Mouse (Mus musculus) adrenal gland, adult 18-20 months (tissue): ENCODE measurements around the gene Pik3c2b. TPM values are rescaled to one million over a fixed set of nuclear protein-coding genes. Genes with fewer than 3 reads are reported as not detected.
A peak's percentile ranks its signal among the peaks of the same experiment; 100 is the strongest.

Experiments
- DNase-seq, 2 experiments: peaks; one replicate each; pipeline ENCODE4 v3.0.0; 2021 to 2022; ENCODE audit warnings: low spot score in 2 of 2
- total RNA-seq, 2 experiments: library from RNA; stranded (reverse); gene quantifications; 1 replicate in 1 of 2; 2 replicates in 1 of 2; pipeline ENCODE4 v1.2.3; 2021

Pik3c2b gene
- total RNA-seq, 2 experiments from 2014 or later = 4.6 to 5.6 TPM

- DNase-seq = no peak
Observed at GRCm38 (mm10) chr1:133070157-133070556, 24.7 kb downstream of the Pik3c2b start.

DNA sequence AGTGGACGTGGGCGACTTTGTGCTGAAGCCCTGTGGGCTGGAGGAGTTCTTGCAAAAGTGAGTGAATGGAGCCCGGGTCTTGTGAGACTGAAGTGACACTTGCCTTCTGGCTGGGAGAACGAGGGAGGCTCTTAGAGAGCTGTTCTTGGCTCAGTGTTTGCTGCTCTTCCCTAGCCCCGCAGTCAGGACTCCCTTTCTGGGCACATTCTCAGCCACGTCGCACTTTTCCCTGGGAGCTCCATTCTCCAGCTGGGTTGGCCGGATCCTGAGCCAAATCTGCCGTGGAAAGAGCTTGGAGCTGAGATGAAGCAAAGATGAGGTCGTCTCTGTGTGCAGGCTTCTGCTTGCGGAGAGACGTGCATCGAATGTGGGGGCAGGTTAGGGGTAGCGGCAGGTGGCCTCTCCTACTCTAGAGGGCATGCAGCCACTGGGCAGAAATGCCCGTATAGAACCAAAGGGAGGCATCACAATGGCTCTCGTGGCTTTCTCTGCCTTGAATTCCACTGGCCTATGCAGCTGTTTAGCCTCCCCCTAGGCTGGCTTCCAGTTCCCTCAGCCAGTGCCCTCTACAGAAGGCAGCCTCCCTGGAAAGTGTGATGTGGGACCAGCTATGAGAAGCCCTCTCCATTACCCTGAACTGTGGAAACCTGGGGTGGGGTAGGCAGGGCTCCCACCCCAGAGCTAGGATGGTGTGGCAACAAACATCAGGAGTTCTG lies 26.4 kb downstream of the Pik3c2b start:
- DNase-seq = no peak

GRCm38 (mm10) chr1:133073327-133073856 lies 27.9 kb downstream of the Pik3c2b start:
- DNase-seq = no peak

GRCm38 (mm10) chr1:133074541-133074940 lies 29.1 kb downstream of the Pik3c2b start:
- DNase-seq = no peak

- no peak for DNase-seq
Observed at GRCm38 (mm10) chr1:133075651-133076400, 30.4 kb downstream of the Pik3c2b start.

GRCm38 (mm10) chr1:133076681-133077514 lies 31.4 kb downstream of the Pik3c2b start:
- DNase-seq = no peak

DNA sequence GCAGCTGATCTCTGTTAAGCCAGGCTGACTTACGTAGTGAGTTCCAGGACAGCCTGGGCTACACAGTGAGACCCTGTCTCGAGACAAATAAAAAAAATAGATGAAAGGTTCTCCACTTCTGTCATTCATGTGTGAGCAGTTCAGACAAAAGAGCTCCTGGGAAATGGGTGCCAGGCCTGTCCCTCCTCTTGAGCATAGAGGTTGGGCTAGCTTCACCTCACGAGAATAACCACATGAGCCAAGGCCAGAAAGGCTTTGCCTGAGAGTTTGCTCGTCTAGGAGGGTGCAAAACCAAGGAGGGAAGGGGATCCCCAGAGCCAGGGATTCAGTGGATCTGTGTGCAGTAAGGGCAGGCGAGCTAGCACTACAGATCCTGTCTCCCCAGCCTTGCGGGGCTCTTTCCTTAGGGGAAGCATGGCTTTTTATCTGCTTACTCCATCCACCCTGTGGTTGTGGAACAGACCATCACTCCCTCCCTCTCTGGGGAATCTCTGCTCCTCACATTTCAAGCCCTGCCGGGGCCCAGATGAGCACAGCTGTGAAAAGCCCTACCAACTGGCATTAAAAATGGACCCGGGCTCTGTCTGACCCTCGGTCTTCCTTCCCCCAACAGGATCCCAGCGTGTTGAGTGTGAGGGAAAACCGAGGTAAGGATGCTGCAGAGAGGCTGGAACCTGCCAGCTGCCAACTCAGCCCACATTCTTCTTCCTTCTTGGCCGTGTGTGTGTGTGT lies 32.3 kb downstream of the Pik3c2b start:
- no peak for DNase-seq

DNA sequence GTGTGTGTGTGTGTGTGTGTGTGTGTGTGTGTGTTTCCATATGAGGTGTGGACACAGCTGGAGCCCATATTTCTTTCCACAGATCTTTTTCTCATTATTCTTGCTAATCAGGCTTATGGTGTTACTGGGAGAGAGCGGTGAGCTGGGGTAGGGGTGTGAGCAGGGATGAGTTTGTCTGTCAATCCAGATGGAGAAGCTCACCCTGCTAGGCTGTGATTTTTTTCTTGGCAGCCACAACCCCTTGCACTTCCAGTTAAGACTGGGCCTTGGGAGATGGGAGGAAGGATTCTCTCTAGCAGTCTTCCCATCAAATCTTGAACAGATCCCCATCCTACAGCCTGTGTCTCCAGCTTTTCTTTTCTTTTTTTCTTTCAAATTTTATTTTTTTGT lies 32.9 kb downstream of the Pik3c2b start:
- DNase-seq = no peak

DNA sequence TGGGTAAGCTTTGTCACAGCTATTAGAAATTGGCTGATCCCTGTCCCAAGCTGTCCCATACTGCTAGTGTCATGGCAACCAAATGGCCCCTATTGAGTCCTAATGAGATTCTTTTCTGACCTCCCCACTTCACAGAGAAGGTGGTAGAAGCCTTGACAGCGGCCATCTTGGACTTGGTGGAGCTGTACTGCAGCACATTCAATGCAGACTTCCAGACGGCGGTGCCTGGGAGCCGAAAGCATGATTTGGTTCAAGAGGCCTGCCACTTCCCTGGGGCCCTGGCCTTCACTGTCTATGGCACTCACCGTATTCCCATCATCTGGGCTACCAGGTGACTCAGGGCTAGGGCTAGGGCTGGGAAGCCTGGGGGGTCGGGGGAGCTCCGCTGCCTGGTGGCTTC lies 34.0 kb downstream of the Pik3c2b start:
- no peak for DNase-seq

DNA sequence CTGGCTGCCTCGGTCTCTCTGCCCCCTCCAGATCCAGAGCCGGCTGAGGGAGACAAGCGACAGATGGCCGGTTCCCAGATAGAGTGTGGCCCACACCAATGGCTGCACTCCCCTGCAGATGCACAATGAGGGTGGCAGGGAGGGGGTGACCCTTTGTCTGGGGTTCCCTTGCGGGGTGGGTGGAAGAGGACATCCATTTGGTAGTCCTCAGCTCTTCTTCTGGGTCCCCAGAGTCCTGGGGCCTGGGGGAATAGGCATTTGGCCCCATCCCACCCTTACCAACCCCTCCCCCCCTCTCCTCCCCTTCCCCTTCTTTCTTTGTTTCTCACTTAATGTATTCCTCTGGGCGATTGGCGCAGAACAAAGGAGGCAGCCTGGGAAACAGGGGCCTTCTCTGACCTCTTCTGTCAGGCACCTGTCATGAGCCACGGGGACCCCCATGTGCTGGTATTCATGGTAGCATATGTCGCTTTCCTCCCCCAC lies 34.7 kb downstream of the Pik3c2b start:
- DNase-seq = no peak

GRCm38 (mm10) chr1:133080717-133081116 lies 35.2 kb downstream of the Pik3c2b start:
- DNase-seq = no peak

GRCm38 (mm10) chr1:133083003-133083546 lies 37.6 kb downstream of the Pik3c2b start:
- DNase-seq = no peak

DNA sequence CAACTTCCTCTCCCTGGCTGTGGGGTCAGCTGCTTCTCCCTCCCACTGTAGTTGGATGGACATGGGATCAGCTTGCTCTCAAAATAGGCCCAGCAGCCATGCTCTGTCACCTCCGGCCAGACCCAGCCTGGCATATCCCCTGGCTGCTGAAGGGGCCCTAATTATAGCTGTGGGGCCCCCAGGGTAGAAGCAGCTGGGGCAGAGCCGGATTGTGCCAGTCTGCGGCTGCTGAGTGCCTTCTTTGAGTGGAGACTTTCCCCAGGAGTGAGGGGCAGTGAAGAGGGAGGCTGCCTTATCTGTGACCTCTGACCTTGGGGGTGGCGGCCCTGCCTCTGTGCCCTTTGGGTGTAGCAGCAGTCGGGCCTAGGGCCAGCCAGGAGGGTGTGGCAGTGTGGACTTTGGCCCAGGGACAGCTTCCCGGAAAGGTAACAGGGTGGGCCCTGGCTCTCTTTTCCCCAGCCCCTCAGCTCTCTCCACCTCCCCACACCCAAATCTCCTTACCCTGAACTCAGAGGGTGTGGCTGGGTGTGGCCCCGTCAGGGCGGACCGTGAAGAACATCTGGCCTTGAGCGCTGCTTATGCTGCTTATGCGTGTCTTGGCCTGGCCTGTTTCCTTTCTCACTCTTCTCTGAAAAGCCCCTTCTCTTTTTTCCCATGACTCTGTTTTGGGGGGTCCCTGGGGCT lies 38.6 kb downstream of the Pik3c2b start:
- no peak for DNase-seq

DNA sequence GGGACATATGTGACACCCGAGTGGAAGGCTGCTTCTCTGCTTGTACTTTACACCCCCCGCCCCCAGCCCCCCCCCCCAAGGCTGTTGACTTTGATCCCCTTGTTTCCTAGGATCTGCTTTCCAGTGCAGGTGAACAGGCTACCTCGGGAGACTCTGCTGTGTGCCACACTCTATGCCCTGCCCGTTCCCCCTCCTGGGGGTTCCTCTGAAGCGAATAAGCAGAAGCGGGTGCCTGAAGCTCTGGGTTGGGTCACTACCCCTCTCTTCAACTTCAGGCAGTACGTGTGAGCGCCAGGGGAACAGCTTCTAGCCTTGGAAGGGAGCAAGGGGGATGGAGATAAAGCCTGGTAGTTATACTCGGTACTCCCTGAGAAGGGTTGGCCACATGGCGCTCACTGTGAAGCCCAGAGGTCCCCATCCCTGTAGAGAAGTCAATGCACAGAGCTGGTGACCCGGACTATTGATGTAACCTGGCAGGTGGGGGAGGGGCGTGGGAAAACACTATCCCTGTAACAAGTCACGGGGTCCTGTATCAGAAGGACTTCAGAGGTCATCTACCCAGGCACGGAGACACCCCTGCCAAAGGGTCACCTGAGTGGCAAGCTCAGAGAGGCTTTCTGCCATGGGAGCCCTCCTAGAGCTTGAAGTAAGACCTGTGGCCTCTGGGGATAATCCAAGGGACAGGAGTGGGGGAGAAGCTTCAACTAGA lies 39.4 kb downstream of the Pik3c2b start:
- no peak for DNase-seq

- no peak for DNase-seq
Observed at GRCm38 (mm10) chr1:133085417-133085742, 39.9 kb downstream of the Pik3c2b start.

DNA sequence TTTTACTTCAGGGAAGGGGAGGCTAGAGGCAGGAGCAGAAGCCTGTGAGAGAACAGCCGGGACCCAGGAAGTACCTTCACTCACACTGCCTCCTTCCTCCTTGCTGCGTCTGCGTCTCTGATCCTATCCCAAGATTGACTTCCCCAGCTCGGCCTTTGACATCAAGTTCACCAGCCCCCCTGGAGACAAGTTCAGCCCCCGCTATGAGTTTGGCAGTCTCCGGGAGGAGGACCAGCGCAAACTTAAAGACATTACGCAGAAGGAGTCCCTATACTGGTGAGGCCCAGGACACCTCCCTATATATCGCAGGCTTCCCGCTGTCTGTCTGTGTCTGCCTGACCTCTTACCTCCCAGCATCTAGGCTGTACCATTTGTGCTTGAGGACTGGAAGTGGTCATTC lies 41.3 kb downstream of the Pik3c2b start:
- no peak for DNase-seq

DNA sequence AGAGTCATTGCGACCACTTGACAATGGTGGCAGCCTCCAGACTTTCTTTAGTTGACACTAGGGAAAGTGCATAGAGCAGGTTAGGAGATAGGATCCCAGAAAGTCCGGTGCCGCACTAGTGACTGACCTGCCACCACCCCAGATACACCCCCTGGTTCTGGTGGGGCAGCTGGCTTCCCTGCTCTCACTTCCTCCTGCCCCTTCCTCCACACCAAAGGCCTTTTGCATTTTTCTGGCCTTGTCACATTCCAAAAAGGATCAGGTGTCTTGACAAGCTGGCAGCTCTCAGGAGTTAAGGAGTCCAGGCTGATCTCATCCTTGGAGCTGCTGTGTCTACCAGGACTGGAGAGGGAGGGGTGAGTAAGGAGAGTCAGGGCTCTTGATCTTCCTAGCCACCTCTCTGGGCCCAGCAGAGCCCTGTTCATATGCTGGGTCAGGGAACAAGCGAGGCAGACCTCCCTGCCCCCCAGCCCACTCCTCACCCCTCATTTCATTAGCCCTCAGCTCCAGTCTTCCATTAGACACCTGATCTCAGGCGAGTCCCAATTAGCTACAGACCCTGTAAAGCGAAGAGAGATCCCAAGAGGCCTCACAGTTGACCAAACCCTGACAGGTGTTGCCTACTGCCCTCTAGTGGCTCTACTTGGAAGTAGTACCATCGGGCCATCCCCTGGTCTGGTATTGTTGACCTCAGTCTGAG lies 41.9 kb downstream of the Pik3c2b start:
- peak; percentile 47 to 52 for DNase-seq

DNA sequence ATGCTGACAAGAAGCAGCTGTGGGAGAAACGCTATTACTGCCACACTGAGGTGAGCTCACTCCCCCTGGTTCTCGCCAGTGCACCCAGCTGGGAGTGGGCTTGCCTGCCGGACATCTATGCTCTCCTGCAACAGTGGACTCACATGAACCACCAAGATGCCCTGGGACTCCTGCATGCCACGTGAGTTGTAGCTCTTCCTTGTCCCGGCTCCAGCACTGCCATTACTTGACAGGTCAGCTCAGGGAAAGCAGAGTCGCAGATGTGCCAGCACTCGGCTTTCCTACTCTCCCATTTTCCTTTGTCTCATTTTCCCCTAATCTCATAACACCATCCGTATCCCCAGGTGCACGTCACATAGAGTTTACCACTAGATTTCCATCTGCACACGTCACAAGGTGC lies 42.7 kb downstream of the Pik3c2b start:
- DNase-seq = no peak

DNA sequence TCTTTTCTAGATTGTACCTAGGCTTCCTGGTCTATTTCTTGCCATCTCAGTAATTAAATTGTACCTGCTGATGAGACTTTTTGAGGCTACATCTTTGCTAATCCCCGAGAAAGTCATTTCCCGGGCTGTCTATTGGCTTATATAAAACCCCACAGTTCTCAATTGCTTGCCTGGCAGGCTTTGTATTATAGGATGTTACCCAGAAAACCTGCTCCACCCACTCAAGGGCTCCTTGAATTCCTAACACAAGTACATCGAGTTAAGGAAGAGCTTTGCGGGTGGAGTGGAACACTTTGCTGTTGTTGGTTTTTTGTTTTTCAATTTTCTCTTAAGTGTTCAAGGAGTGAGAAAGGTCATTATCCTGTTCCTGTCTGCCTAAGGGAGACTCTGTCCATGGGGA lies 43.9 kb downstream of the Pik3c2b start:
- no peak for DNase-seq
